Mouse (Mus musculus) intestine, embryonic 15.5 days (tissue): ENCODE results near the gene Psmc3. TPM values are rescaled to one million over a fixed set of nuclear protein-coding genes. Genes with fewer than 3 reads are reported as not detected.
"Not testable (repeated sequence)": the region's sequence is repeated elsewhere in the genome, so short reads cannot be mapped to it uniquely, and the experiment has no call there.

ENCODE experiments used
- ATAC-seq: fragments of 200-750 bp; cut with Nextera tagmentation; 2 replicates; pipeline ENCODE4 v1.8.0; 2017; ENCODE audit warnings: moderate TSS enrichment, moderate library complexity
- H3K27ac ChIP-seq: fragments of 300-500 bp; sonication (generic); 2 replicates; pipeline ENCODE4 v1.5.1; 2015; ENCODE audit warnings: mild to moderate bottlenecking, inconsistent platforms
- H3K27me3 ChIP-seq: fragments of 300-500 bp; sonication (generic); replicated peaks from 2 replicates; pipeline ENCODE4 v1.6.1; 2015; ENCODE audit warnings: inconsistent platforms
- H3K36me3 ChIP-seq: fragments of 300-500 bp; sonication (generic); 2 replicates; pipeline ENCODE4 v1.6.1; 2015; ENCODE audit warnings: inconsistent platforms
- H3K4me1 ChIP-seq: fragments of 300-500 bp; sonication (generic); replicated peaks from 2 replicates; pipeline ENCODE4 v1.6.1; 2015; ENCODE audit warnings: inconsistent platforms
- H3K4me2 ChIP-seq: fragments of 300-500 bp; sonication (generic); replicated peaks from 2 replicates; pipeline ENCODE4 v1.6.1; 2015; ENCODE audit warnings: mild to moderate bottlenecking, inconsistent platforms
- H3K4me3 ChIP-seq: fragments of 300-500 bp; sonication (generic); replicated peaks from 2 replicates; pipeline ENCODE4 v1.5.1; 2015; ENCODE audit warnings: inconsistent platforms
- H3K9ac ChIP-seq: fragments of 300-500 bp; sonication (generic); 2 replicates; pipeline ENCODE4 v1.6.1; 2015; ENCODE audit warnings: inconsistent platforms
- H3K9me3 ChIP-seq: fragments of 300-500 bp; sonication (generic); 2 replicates; pipeline ENCODE4 v1.6.1; 2016; ENCODE audit warnings: inconsistent platforms
- WGBS: fragments of 180-500 bp; shearing (Covaris S2); methylation state at CpG from one replicate; pipeline ENCODE4 v1.1.7; 2015; 5-methylcytosine and 5-hydroxymethylcytosine counted together
- polyA plus RNA-seq: library from polyadenylated mRNA; unstranded; fragments of >200 nt; fragmentation: Nextera tagmentation; extraction: Ambion mirVana; gene quantifications from 2 replicates; pipeline ENCODE4 v1.2.1, GENCODE M21; 2015

Gene Psmc3
- 232 and 236 TPM in 2 replicates for polyA plus RNA-seq

- WGBS = under 1% methylated on average over 40 of the region's 40 CpGs
- peak within 1 kb of the TSS; percentile 86 for H3K4me2 ChIP-seq
- peaks cover 7% of the 10 kb centered on the region for H3K4me1 ChIP-seq
- H3K27me3 ChIP-seq = no peaks in the 10 kb centered on the region
- H3K36me3 ChIP-seq = peaks cover 36% of the 10 kb centered on the region
- H3K4me3 ChIP-seq = peak within 1 kb of the TSS; percentile 68
- H3K9ac ChIP-seq = peak within 1 kb of the TSS; percentile 85
- ATAC-seq = peak; percentile 100
- H3K27ac ChIP-seq = peak within 1 kb of the TSS; percentile 77
- H3K9me3 ChIP-seq = no peaks in the 10 kb centered on the region
Measured at GRCm38 (mm10) chr2:91053934-91054382, at the start of gene Psmc3. Gene Psmc3, plus strand, starts transcription at chr2:91054009.

- H3K9me3 ChIP-seq = no peaks in the 10 kb centered on the region
- H3K27ac ChIP-seq = no peak overlapping the region
- H3K27me3 ChIP-seq = no peaks in the 10 kb centered on the region
- H3K4me2 ChIP-seq = no peak overlapping the region
- 97% methylated on average over 8 of the region's 8 CpGs for WGBS
- ATAC-seq = no peak
- peaks cover 48% of the 10 kb centered on the region for H3K36me3 ChIP-seq
- H3K4me1 ChIP-seq = no peaks in the 10 kb centered on the region
- H3K9ac ChIP-seq = no peak overlapping the region
- H3K4me3 ChIP-seq = no peak overlapping the region
Measured at GRCm38 (mm10) chr2:91008536-91008935, 45.3 kb upstream of the Psmc3 start.

GRCm38 (mm10) chr2:91013881-91014280, 39.9 kb upstream of the Psmc3 start:
- Histone ChIP-seq H3K36me3 (peaks cover 36% of the 10 kb centered on the region), H3K27me3 (no peaks in the 10 kb centered on the region), H3K4me3 (no peak overlapping the region), H3K4me2 (no peak overlapping the region), H3K9ac (no peak overlapping the region), H3K4me1 (no peaks in the 10 kb centered on the region), H3K9me3 (no peaks in the 10 kb centered on the region), H3K27ac (no peak overlapping the region)
- no peak for ATAC-seq
- WGBS = 88% methylated on average over 2 of the region's 2 CpGs

GRCm38 (mm10) chr2:91015386-91015785, 38.4 kb upstream of the Psmc3 start:
- no peak overlapping the region for H3K27ac ChIP-seq
- no peak overlapping the region for H3K4me2 ChIP-seq
- no peaks in the 10 kb centered on the region for H3K27me3 ChIP-seq
- no peak overlapping the region for H3K4me3 ChIP-seq
- peaks cover 30% of the 10 kb centered on the region for H3K36me3 ChIP-seq
- WGBS = 82% methylated on average over 4 of the region's 4 CpGs
- H3K4me1 ChIP-seq = no peaks in the 10 kb centered on the region
- no peak overlapping the region for H3K9ac ChIP-seq
- H3K9me3 ChIP-seq = no peaks in the 10 kb centered on the region
- no peak for ATAC-seq

DNA sequence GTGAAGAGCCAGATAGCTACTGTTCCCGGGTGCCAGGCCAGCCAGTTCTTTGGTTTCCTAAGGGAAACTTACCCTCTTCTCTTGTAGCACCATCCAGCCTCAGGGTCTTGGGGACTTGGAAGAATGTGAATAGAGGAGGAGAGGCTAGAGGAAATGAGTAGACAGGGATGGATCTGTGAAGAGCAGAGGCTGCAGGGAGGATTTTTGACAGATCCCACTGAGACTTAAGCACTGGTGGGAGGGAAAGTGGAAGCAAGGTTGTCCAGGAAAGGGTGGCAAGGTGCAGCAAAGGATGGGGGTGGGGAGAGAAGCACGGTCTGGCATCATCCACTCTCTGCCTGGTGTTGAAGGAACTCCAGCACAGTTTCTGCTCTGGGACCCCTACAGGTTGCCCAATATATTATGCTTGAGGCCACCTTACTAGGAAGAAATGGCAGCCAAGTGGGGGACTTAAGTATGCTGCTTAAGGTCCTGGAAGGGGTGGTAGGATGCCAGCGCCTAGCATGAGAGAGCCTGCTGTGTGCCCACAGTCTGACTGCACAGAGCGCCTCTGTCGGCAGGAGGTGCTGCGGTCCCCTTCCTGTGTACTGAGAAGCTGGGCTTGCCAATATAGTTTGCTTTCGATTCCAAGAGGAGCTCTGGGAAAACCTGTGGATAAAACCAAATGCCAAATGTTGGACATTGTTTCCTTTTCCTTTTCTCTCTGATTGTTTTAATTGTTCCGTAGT, 35.6 kb upstream of the Psmc3 start:
- Histone ChIP-seq H3K27me3 (no peaks in the 10 kb centered on the region), H3K36me3 (peaks cover 32% of the 10 kb centered on the region), H3K27ac (no peak overlapping the region), H3K9me3 (no peaks in the 10 kb centered on the region), H3K4me1 (no peaks in the 10 kb centered on the region), H3K4me2 (no peak overlapping the region), H3K9ac (no peak overlapping the region), H3K4me3 (no peak overlapping the region)
- ATAC-seq = no peak
- 90% methylated on average over 8 of the region's 8 CpGs for WGBS

- Histone ChIP-seq H3K9ac (no peak overlapping the region), H3K4me2 (no peak overlapping the region), H3K9me3 (no peaks in the 10 kb centered on the region), H3K4me3 (no peak overlapping the region), H3K27ac (no peak overlapping the region), H3K27me3 (no peaks in the 10 kb centered on the region), H3K4me1 (no peaks in the 10 kb centered on the region), H3K36me3 (peaks cover 21% of the 10 kb centered on the region)
- ATAC-seq = no peak
- 92% methylated on average over 3 of the region's 3 CpGs for WGBS
Measured at GRCm38 (mm10) chr2:91019911-91020310, 33.9 kb upstream of the Psmc3 start.

GRCm38 (mm10) chr2:91022266-91022665, 31.5 kb upstream of the Psmc3 start:
- 95% methylated on average over 7 of the region's 7 CpGs for WGBS
- not testable (repeated sequence) for H3K27me3 ChIP-seq, H3K4me1 ChIP-seq, H3K4me3 ChIP-seq, H3K27ac ChIP-seq, H3K4me2 ChIP-seq, ATAC-seq, H3K9ac ChIP-seq, H3K9me3 ChIP-seq
- H3K36me3 ChIP-seq = peaks cover 21% of the 10 kb centered on the region

DNA sequence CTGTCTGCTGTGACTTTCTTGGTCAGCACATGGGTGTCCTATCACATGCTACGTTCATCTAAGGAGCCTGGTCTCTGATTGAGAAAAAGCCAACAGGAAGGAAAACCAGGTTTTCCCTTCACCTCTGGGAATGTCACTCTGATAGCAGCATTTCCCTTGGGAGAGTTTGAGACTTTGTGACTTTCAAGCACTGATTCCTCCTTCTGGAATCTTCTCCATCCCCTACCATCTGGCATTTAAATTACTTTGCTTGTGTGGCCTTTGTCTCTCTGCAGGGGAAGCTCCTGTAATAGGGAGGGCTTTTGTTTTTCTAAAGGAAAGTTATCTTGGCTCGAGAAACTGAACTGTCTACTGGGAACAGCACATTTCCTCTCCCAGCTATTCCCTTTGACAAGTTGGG, 30.7 kb upstream of the Psmc3 start:
- no peaks in the 10 kb centered on the region for H3K27me3 ChIP-seq
- H3K4me1 ChIP-seq = no peaks in the 10 kb centered on the region
- ATAC-seq = no peak
- peaks cover 14% of the 10 kb centered on the region for H3K36me3 ChIP-seq
- 79% methylated on average over 2 of the region's 2 CpGs for WGBS
- no peaks in the 10 kb centered on the region for H3K9me3 ChIP-seq
- no peak overlapping the region for H3K4me3 ChIP-seq
- no peak overlapping the region for H3K27ac ChIP-seq
- H3K9ac ChIP-seq = no peak overlapping the region
- no peak overlapping the region for H3K4me2 ChIP-seq

GRCm38 (mm10) chr2:91023956-91024355, 29.9 kb upstream of the Psmc3 start:
- no peaks in the 10 kb centered on the region for H3K27me3 ChIP-seq
- no peak overlapping the region for H3K27ac ChIP-seq
- H3K4me3 ChIP-seq = no peak overlapping the region
- H3K36me3 ChIP-seq = peaks cover 11% of the 10 kb centered on the region; the same call in 1 of the 2 replicates
- no peaks in the 10 kb centered on the region for H3K4me1 ChIP-seq
- H3K9ac ChIP-seq = no peak overlapping the region
- 78% methylated on average over 1 of the region's 1 CpGs for WGBS
- no peaks in the 10 kb centered on the region for H3K9me3 ChIP-seq
- ATAC-seq = no peak
- no peak overlapping the region for H3K4me2 ChIP-seq

DNA sequence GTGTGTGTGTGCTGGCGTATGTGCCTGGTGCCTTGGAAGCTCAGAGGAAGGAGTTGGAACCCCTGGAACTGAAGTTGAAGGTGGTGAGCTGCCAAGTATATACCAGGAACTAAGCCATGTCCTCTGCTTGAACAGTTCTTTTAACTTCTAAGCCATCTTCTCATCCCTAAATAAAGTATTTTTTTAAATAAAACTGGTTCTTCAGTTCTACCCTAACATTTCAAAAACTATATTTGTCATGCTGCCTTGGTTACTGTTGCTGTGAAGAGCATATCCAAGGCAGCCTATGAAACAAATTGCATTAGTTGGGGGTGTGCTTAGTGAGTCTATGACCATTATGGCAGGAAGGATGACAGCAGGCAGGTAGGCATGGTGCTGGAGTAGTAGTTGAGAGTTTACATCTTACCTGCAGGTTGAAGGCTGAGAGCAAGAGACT, 28.7 kb upstream of the Psmc3 start:
- ATAC-seq = no peak

DNA sequence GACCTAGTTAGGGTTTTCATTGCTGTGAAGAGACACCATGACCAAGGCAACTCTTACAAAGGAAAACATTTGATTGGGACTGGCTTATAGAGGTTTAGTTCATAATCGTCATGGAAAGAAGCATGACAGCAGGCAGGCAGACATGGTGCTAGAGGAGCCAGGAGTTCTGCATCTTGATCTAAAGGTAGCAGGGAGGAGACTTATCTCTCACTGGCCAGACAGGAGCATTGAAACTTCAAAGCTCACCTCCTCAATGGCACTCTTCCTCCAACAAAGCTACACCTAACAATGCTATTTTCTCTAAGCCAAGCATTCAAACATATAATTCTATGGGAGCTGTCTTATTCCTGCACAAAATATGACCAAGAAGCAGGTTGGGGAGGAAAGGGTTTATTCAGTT, 27.3 kb upstream of the Psmc3 start:
- 79% methylated on average over 1 of the region's 1 CpGs for WGBS
- Histone ChIP-seq H3K9me3 (no peaks in the 10 kb centered on the region), H3K9ac (no peak overlapping the region), H3K27me3 (no peaks in the 10 kb centered on the region), H3K4me1 (no peaks in the 10 kb centered on the region), H3K27ac (no peak overlapping the region), H3K36me3 (no peaks in the 10 kb centered on the region), H3K4me3 (no peak overlapping the region), H3K4me2 (no peak overlapping the region)
- no peak for ATAC-seq

More for the DNA sequence above, 28.7 kb upstream of the Psmc3 start:
- Histone ChIP-seq H3K4me2 (no peak overlapping the region), H3K9me3 (no peaks in the 10 kb centered on the region), H3K4me3 (no peak overlapping the region), H3K4me1 (no peaks in the 10 kb centered on the region), H3K36me3 (peaks cover 6% of the 10 kb centered on the region; the same call in 1 of the 2 replicates), H3K27me3 (no peaks in the 10 kb centered on the region), H3K27ac (no peak overlapping the region), H3K9ac (no peak overlapping the region)
- WGBS = 100% methylated on average over 1 of the region's 1 CpGs

DNA sequence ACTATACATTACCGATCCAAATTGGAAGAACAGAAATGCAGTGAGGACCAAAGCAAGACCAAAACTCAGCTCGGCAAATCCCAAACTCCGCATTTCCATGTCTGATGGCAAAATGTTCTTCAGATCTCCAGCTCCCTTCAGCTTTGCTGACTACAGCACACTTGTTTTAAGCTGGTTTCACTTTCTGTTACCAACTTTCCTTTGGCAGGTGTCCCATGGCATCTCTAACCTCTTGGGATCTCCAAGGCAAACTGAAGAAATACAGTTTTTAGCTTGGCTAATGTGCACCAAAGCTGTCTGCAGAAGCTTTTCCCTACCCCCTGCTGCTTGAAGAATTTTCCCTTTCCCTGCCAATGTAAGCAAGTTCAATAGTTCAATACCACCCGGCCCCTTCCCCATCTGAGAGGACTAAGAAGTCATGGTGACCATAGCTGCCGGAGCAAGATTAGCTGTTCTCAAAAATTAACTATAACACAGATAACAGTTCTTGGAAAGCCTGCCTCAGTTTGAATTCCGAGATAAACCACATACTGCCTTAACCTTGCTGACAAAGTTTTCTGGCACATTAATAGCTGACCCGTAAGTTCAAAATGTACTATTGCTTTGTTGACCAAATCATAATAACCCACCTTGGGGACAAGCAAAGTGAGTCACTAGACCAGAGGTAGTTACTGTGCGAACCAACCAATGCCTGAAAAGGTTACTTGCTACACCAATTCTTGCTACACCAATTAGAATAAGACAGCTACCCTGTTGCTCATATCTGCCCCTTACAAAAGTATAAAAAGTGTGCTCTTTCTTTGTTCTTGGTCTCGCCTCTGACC, 26.2 kb upstream of the Psmc3 start:
- no peaks in the 10 kb centered on the region for H3K4me1 ChIP-seq
- H3K27ac ChIP-seq = no peak overlapping the region
- no peaks in the 10 kb centered on the region for H3K9me3 ChIP-seq
- H3K27me3 ChIP-seq = no peaks in the 10 kb centered on the region
- H3K36me3 ChIP-seq = no peaks in the 10 kb centered on the region
- H3K4me3 ChIP-seq = no peak overlapping the region
- no peak overlapping the region for H3K9ac ChIP-seq
- H3K4me2 ChIP-seq = no peak overlapping the region
- WGBS = 87% methylated on average over 9 of the region's 9 CpGs
- no peak; the same call in 1 of the 2 replicates for ATAC-seq
